In the genomic region with DNA sequence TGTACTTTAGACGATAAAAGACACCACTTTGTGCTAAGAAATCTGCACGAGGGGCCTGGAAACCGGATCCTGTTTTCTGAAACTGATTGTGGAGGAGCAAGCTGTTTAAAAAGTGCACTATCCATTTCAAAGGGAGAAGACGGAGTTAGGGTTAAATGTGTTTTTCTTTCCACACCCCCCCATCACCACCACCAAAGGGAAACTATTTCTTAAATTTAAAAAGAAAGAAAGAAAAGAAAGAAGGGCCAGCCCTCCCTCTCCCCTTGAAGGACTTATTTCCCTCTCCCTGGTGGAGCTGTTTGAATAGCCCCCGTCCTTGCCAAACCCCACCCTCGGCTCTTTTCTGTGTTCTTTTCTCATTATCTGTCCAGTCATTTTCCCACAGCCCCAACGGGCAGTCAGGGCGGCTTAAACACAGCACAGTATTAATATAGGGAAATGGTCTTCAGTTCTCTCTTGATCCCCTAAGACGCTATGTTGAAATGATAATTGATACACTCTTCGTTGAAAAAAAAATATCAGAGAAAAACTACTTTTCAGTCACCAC, we compare ENCODE assay signal across 9 mouse cellular contexts.
DNase-seq lines count a peak whose midpoint lies in the region; ATAC-seq lines count a peak whose summit lies in the region.
"Had no signal": no experiment of that assay in that cellular context is flagged by ENCODE, and none has a peak within 500 bp of the region (broad histone marks: within the 10 kb centered on the region; RNA-seq: fewer than 3 reads in every experiment).

No protein-coding gene starts in this region.

- H3K4me2 ChIP-seq in lung, embryonic 16.5 days (ENCODE audit: low read depth, low read length) = peak overlapping the region; percentile 25; the same call in 1 of the 2 replicates
- H3K4me2 ChIP-seq in forebrain, embryonic 13.5 days = peak overlapping the region; percentile 53
- H3K4me2 ChIP-seq in limb, embryonic 12.5 days = peak overlapping the region; percentile 15; the same call in 1 of the 2 replicates
- no peak overlapping the region for H3K4me2 ChIP-seq in stomach, embryonic 16.5 days (ENCODE audit: low read depth, low read length)

- H3K9me3 ChIP-seq in lung, embryonic 16.5 days (ENCODE audit: control insufficient read depth, low read length) = no peaks in the 10 kb centered on the region
- no peaks in the 10 kb centered on the region for H3K9me3 ChIP-seq in forebrain, embryonic 13.5 days (replicated peaks)
- no peaks in the 10 kb centered on the region for H3K9me3 ChIP-seq in limb, embryonic 12.5 days
- no peaks in the 10 kb centered on the region for H3K9me3 ChIP-seq in stomach, embryonic 16.5 days (replicated peaks; ENCODE audit: control insufficient read depth, low read length)

- peaks cover 31% of the 10 kb centered on the region for H3K4me1 ChIP-seq in lung, embryonic 16.5 days (replicated peaks; ENCODE audit: control insufficient read depth, insufficient read depth, low read length)
- peaks cover 55% of the 10 kb centered on the region for H3K4me1 ChIP-seq in forebrain, embryonic 13.5 days
- peaks cover 41% of the 10 kb centered on the region for H3K4me1 ChIP-seq in limb, embryonic 12.5 days (replicated peaks)
- peaks cover 23% of the 10 kb centered on the region for H3K4me1 ChIP-seq in stomach, embryonic 16.5 days (ENCODE audit: control insufficient read depth, insufficient read depth, low read length)

- H3K27ac ChIP-seq in lung, embryonic 16.5 days (ENCODE audit: low read length) = peak overlapping the region; percentile 89; the same call in 1 of the 2 replicates
- peak overlapping the region; percentile 88 for H3K27ac ChIP-seq in forebrain, embryonic 13.5 days
- H3K27ac ChIP-seq in limb, embryonic 12.5 days = peak overlapping the region; percentile 89
- peak overlapping the region; percentile 85 for H3K27ac ChIP-seq in stomach, embryonic 16.5 days (ENCODE audit: low read length)

- ATAC-seq in lung, embryonic 16.5 days (ENCODE audit: low read depth) = no peak
- ATAC-seq in forebrain, embryonic 13.5 days = peak; percentile 50; the same call in 1 of the 2 replicates
- no peak for ATAC-seq in limb, embryonic 12.5 days (ENCODE audit: insufficient number of reproducible peaks, insufficient read depth, low FRiP score, low TSS enrichment, low read depth)
- ATAC-seq in stomach, embryonic 16.5 days (ENCODE audit: insufficient read depth, low FRiP score) = no peak
- ATAC-seq: inflammation-experienced regulatory T-cells, adult 6 months had no signal

- no peak overlapping the region for H3K4me3 ChIP-seq in lung, embryonic 16.5 days (ENCODE audit: low read length)
- no peak overlapping the region for H3K4me3 ChIP-seq in forebrain, embryonic 13.5 days
- H3K4me3 ChIP-seq in limb, embryonic 12.5 days (replicated peaks) = no peak overlapping the region
- no peak overlapping the region for H3K4me3 ChIP-seq in stomach, embryonic 16.5 days (replicated peaks; ENCODE audit: low read length)

- no peak for DNase-seq in lung, postnatal 4 days
- DNase-seq in urinary bladder, adult 2 months (ENCODE audit: low spot score) = no peak
- no peak for DNase-seq in frontal cortex, adult 2 months (ENCODE audit: extremely low spot score in 1 of 2, low spot score in 1 of 2)
- DNase-seq: thymus, postnatal 25 days had no signal

- 18% methylated on average over 10 of the region's 10 CpGs for WGBS in lung, embryonic 16.5 days
- 2% methylated on average over 10 of the region's 10 CpGs for WGBS in forebrain, embryonic 13.5 days
- WGBS in limb, embryonic 12.5 days = 27% methylated on average over 10 of the region's 10 CpGs
- 17% methylated on average over 10 of the region's 10 CpGs for WGBS in stomach, embryonic 16.5 days

- peak overlapping the region; percentile 14; the same call in 1 of the 2 replicates for H3K9ac ChIP-seq in lung, embryonic 16.5 days (ENCODE audit: low read length)
- peak overlapping the region; percentile 37; the same call in 1 of the 2 replicates for H3K9ac ChIP-seq in forebrain, embryonic 13.5 days
- H3K9ac ChIP-seq in limb, embryonic 12.5 days (replicated peaks) = no peak overlapping the region
- H3K9ac ChIP-seq in stomach, embryonic 16.5 days (ENCODE audit: low read length) = peak overlapping the region; percentile 19; the same call in 1 of the 2 replicates

- no peaks in the 10 kb centered on the region for H3K36me3 ChIP-seq in lung, embryonic 16.5 days (ENCODE audit: control insufficient read depth, insufficient read depth, low read length)
- no peaks in the 10 kb centered on the region for H3K36me3 ChIP-seq in forebrain, embryonic 13.5 days (ENCODE audit: poor library complexity, severe bottlenecking)
- no peaks in the 10 kb centered on the region for H3K36me3 ChIP-seq in limb, embryonic 12.5 days
- no peaks in the 10 kb centered on the region for H3K36me3 ChIP-seq in stomach, embryonic 16.5 days (ENCODE audit: control insufficient read depth, insufficient read depth, low read length)

- no peaks in the 10 kb centered on the region for H3K27me3 ChIP-seq in lung, embryonic 16.5 days (ENCODE audit: control insufficient read depth, insufficient read depth, low read depth, low read length)
- H3K27me3 ChIP-seq in forebrain, embryonic 13.5 days = no peaks in the 10 kb centered on the region
- peaks cover 4% of the 10 kb centered on the region for H3K27me3 ChIP-seq in limb, embryonic 12.5 days
- no peaks in the 10 kb centered on the region for H3K27me3 ChIP-seq in stomach, embryonic 16.5 days (ENCODE audit: control insufficient read depth, insufficient read depth, low read length)
